Mouse (Mus musculus): ENCODE results near the gene Arl2. TPM values are rescaled to one million over a fixed set of nuclear protein-coding genes. Genes with fewer than 3 reads are reported as not detected.
"Not testable (repeated sequence)": the region's sequence is repeated elsewhere in the genome, so short reads cannot be mapped to it uniquely, and the experiment has no call there.

Gene Arl2
- polyA plus RNA-seq, 1 experiment from 2014 or later = 100 TPM

DNA sequence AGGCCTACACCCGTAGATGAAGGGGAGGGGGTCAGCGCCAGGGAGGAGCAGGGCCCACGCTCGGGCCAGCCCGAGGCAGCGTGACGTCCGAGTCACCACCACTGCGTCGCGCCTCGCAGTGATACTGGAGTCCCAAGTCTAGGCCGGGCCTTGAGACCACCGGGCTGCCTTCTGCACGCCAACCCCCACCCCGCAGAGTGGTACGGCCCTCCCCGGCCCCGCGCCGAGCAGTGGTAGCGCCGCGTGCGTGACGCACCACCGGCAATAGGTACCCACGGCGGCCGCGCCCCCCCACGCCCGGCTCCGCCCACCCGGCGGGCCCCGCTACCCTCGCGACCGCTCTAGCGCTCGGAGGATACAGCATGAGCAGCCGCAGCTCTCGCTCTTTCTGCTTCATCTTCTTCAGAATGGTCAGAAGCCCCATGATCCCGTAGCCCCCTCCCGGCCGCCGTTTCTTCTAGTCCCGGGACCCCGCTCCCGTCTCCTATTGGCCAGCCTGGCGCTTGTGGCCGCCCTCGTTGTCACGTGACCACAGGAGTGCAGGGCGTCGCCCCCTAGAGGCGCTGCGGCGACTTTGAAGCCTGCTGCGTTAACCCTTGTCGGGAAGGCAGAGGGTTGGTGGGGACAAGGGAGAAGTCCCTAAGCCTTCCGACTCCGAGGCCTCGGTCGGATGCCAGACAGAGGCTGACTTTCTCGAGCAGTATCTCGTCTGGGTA, 512 bp downstream of the Arl2 start, which contains the start of gene Batf2:
TSS of gene Batf2 (plus strand) at position 306 of the 716 bp plus-strand sequence.
- Histone ChIP-seq H3K36me3 (peaks cover 23% of the 10 kb centered on the region), H3K4me2 (replicated peaks) (peak within 1 kb of the TSS; percentile 85), H3K27me3 (replicated peaks) (no peaks in the 10 kb centered on the region), H3K9me3 (no peaks in the 10 kb centered on the region), H3K27ac (peak within 1 kb of the TSS; percentile 98), H3K4me1 (peaks cover 11% of the 10 kb centered on the region; the same call in 1 of the 2 replicates), H3K4me3 (peak within 1 kb of the TSS; percentile 71), H3K9ac (peak within 1 kb of the TSS; percentile 76)
- ATAC-seq (ENCODE audit: low FRiP score, low read depth) = peak; percentile 92
- WGBS = under 1% methylated on average over 68 of the region's 68 CpGs

DNA sequence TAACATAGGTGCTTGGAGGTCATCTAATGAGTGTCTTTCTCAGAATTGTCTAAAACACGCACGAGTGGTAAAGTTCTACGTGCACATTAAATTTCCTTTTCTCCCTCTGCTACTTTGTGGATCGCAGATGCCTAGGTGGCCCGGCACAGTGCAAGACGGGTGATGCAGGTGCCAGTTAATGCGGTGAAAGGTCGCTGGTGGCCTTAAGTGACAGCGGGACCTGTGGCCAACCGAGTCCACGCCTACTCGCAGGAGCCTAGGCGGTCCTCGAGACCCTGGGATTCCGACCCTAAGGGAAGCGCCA, 1.0 kb downstream of the Arl2 start:
- peaks cover 28% of the 10 kb centered on the region for H3K36me3 ChIP-seq
- 10% methylated on average over 16 of the region's 16 CpGs for WGBS
- no peaks in the 10 kb centered on the region for H3K9me3 ChIP-seq
- H3K4me2 ChIP-seq (replicated peaks) = peak overlapping the region; percentile 85
- H3K4me1 ChIP-seq = peaks cover 11% of the 10 kb centered on the region; the same call in 1 of the 2 replicates
- no peaks in the 10 kb centered on the region for H3K27me3 ChIP-seq (replicated peaks)
- peak overlapping the region; percentile 98 for H3K27ac ChIP-seq
- peak overlapping the region; percentile 71 for H3K4me3 ChIP-seq
- H3K9ac ChIP-seq = peak overlapping the region; percentile 76
- ATAC-seq (ENCODE audit: low FRiP score, low read depth) = no peak; the same call in 1 of the 2 replicates

DNA sequence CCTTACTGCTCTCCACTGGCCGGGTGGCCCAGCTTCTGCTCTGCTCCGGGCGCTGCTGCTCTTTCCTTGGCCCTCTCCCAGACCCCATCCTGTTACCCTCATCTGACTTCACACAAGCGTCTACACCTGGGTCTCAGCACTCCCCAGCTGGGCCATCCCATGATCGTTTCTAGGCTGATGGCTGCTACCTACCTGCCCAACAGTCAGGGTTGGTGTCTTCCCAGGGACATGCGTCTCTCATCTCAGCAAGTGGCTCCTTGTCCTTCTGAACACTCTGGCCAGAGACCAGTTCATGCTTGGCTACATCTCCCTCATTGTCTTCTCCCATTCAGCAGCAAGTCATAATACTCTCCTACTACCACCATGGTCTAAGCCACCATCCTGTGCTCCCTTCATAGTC, 1.6 kb downstream of the Arl2 start:
- peaks cover 34% of the 10 kb centered on the region for H3K36me3 ChIP-seq
- no peak for ATAC-seq (ENCODE audit: low FRiP score, low read depth)
- peak overlapping the region; percentile 76; the same call in 1 of the 2 replicates for H3K9ac ChIP-seq
- H3K27ac ChIP-seq = no peak overlapping the region
- no peaks in the 10 kb centered on the region for H3K9me3 ChIP-seq
- H3K4me2 ChIP-seq (replicated peaks) = peak overlapping the region; percentile 85
- H3K4me3 ChIP-seq = no peak overlapping the region
- H3K27me3 ChIP-seq (replicated peaks) = no peaks in the 10 kb centered on the region
- peaks cover 11% of the 10 kb centered on the region; the same call in 1 of the 2 replicates for H3K4me1 ChIP-seq
- WGBS = 96% methylated on average over 6 of the region's 6 CpGs

DNA sequence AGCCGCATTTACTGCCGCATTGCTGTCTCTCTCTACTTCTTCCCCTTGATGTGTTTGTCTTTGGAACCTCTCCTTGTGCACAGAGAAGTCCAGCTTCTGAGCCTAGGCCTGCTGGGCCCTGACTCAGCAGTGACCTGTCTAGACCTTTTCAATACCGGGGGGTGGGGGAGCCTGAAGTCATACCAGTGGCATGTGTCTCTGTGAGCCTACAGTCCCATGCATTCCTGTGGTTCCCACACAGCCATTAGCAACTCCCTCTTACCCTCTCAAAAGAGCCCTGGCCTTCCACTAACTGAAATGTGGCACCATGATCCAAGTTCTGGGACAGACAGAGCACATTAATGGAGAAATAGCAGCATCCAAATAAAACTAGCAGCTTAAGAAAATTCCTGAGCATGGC, 5.0 kb downstream of the Arl2 start:
- Histone ChIP-seq H3K9ac (0 out of 2 replicates have a peak overlapping the region, but pooled peaks have one; percentile 13), H3K4me3 (no peak overlapping the region), H3K4me2 (replicated peaks) (no peak overlapping the region), H3K27me3 (replicated peaks) (no peaks in the 10 kb centered on the region), H3K4me1 (peaks cover 11% of the 10 kb centered on the region; the same call in 1 of the 2 replicates), H3K9me3 (no peaks in the 10 kb centered on the region), H3K36me3 (peaks cover 41% of the 10 kb centered on the region), H3K27ac (no peak overlapping the region)
- no peak for ATAC-seq (ENCODE audit: low FRiP score, low read depth)
- WGBS = 92% methylated on average over 3 of the region's 3 CpGs

DNA sequence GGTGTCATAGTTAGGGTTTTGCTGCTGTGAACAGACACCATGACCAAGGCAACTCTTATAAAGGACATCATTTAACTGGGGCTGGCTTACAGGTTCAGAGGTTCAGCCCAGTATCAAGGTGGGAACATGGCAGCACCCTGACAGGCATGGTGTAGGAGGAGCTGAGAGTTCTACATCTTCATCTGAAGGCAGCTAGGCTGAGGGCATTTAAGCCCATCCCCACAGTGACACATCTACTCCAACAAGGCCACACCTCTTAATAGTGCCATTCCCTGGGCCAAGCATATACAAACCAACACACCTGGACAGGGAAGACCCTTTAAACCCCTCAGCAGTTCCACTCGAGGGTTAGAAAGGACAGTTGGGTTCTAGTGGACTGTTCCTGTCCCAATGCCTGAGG, 8.2 kb downstream of the Arl2 start:
- H3K36me3 ChIP-seq = peaks cover 38% of the 10 kb centered on the region
- 50% methylated on average over 1 of the region's 1 CpGs for WGBS
- not testable (repeated sequence) for H3K9ac ChIP-seq; H3K4me2 ChIP-seq (replicated peaks); H3K4me3 ChIP-seq; H3K4me1 ChIP-seq; ATAC-seq (ENCODE audit: low FRiP score, low read depth); H3K27me3 ChIP-seq (replicated peaks); H3K27ac ChIP-seq; H3K9me3 ChIP-seq

DNA sequence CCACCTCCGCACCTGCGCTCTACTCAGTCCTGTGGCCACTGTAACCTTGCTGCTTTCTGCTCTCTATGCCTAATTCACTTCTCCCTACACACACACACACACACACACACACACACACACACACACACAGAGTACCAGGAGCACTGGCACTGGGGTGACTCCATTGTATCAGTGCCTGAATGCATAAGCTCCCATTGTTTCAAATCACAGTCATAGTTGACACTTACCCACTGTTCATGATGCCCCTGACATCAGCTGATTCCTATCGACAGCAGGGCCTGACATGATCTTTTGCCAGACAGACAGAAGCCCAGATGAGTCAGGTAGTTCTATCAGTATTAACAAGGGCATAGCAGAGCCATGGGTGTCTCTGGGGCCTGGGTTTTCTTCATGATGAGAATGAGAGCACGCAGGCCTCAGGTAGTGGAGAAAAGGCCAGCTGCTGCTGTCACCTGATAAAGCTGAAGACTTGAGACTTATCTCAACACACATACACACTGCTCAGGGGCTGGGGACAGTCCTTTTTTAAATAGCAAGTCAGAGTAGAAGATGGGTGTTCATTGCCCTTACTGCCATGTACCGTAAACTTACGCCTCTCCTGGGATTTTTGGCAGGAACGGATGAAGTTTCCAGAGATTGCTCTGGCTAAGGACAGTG, 9.0 kb downstream of the Arl2 start:
- no peak overlapping the region for H3K9ac ChIP-seq
- no peak overlapping the region for H3K27ac ChIP-seq
- peaks cover 5% of the 10 kb centered on the region; the same call in 1 of the 2 replicates for H3K4me1 ChIP-seq
- H3K36me3 ChIP-seq = peaks cover 31% of the 10 kb centered on the region
- no peak overlapping the region for H3K4me2 ChIP-seq (replicated peaks)
- no peak overlapping the region for H3K4me3 ChIP-seq
- no peaks in the 10 kb centered on the region for H3K9me3 ChIP-seq
- WGBS = 87% methylated on average over 7 of the region's 7 CpGs
- no peak for ATAC-seq (ENCODE audit: low FRiP score, low read depth)
- no peaks in the 10 kb centered on the region for H3K27me3 ChIP-seq (replicated peaks)

DNA sequence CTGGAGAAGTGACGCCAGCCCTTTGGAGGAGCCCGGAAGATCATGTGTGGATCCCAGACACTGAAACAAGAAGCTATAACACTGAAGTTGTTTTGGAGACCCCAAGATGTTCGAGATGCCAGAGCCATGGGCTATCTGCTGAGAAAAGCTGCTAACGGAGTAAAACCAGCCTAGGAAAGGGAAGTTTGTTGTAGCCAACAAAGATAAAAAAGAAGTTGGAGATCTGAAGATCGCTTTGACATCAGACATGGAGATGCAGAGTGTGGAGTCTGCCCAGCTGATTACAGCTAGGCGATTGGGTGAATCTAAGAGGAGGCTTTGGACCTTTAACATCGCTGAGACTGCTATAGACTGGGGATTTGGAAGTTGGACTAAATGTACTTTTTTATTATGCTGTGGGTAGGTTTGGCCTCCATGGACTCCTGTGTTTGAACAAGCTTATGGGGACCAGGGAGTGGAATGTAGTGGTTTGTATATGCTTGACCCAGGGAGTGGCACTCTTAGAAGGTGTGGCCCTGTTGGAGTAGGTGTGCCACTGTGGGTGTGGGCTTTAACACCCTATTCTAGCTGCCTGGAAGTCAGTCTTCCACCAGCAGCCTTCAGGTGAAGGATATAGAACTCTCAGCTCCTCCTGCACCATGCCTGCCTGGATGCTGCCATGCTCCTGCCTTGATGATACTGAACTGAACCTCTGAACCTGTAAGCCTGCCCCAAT, 10.8 kb downstream of the Arl2 start:
- not testable (repeated sequence) for ATAC-seq (ENCODE audit: low FRiP score, low read depth); H3K9ac ChIP-seq; H3K4me1 ChIP-seq; H3K9me3 ChIP-seq; H3K27me3 ChIP-seq (replicated peaks); H3K27ac ChIP-seq; H3K4me3 ChIP-seq; H3K4me2 ChIP-seq (replicated peaks)
- WGBS = 82% methylated on average over 7 of the region's 7 CpGs
- H3K36me3 ChIP-seq = peaks cover 15% of the 10 kb centered on the region

DNA sequence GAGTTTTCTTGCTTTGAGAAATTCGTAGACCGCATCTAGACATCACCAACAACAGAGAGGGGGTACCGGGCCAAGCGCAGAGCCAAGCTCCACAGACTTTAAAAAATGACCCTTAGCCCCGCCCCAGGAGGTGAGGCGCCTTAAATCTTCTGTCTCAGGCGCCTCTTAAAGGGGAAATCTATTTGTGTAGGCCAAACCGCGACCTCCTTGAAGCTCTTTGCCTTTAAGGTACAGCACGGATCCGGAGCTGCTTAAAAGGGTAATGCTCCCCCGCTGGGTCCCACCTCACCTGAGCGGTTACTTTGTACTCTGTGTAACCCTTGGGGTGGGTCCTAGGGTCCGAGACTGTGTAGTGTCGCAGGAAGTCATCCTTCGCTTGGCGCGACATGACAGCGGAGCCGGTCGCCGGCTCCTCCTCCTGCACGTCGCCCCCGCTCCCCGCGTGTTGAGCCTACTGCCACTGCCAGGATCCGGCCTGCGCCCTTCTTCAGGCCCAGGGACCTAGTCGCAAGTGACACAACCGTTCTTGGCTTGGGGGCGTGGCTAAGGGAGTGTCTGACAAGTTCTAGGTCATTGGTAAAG, 13.5 kb downstream of the Arl2 start, which contains the start of gene Snx15:
TSS of gene Snx15 (minus strand) at position 545 of the 582 bp plus-strand sequence.
- Histone ChIP-seq H3K9ac (peak within 1 kb of the TSS; percentile 66), H3K36me3 (no peaks in the 10 kb centered on the region), H3K4me3 (peak within 1 kb of the TSS; percentile 52), H3K27me3 (replicated peaks) (no peaks in the 10 kb centered on the region), H3K4me1 (peaks cover 5% of the 10 kb centered on the region; the same call in 1 of the 2 replicates), H3K4me2 (replicated peaks) (peak within 1 kb of the TSS; percentile 70), H3K27ac (peak within 1 kb of the TSS; percentile 81), H3K9me3 (no peaks in the 10 kb centered on the region)
- ATAC-seq (ENCODE audit: low FRiP score, low read depth) = peak; percentile 93
- under 1% methylated on average over 32 of the region's 32 CpGs for WGBS

DNA sequence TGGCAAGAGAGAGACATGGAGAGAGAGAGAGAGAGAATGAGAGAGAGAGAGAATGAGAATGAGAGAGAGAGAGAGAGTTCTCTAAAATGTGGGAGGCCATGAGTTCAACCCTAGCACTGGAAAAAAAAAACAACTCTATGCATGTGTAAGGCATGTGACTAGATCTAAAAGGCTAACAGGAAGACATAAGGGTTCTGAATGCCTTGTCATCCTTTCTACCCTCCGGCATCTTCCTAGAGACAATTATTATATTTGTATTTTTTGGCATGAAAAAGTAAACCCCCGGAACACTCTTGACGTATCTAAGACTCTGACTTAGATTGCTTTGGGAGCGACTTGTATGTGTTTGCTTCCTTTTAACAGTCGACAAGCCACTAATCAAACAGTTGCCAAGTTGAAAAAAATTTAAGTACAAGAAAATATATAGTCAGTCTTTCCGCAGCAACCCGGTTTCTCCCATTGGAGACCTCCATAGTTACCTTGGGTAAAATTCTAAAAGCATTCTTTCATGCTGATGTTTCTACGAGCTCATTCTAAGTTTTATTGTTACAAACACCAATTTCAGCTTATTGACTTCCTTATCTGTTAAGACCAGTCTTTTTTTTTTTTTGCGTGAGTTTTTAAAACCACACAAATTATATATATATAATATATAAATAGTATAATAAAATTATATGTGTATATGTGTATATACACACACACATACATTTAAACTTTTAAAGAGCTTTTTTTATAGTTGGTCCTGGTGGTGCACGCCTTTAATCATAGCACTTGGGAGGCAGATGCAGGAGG, 14.4 kb downstream of the Arl2 start:
- 74% methylated on average over 10 of the region's 10 CpGs for WGBS
- Histone ChIP-seq H3K9me3 (no peaks in the 10 kb centered on the region), H3K36me3 (no peaks in the 10 kb centered on the region; the same call in 1 of the 2 replicates), H3K4me2 (replicated peaks) (peak overlapping the region; percentile 70), H3K4me3 (peak overlapping the region; percentile 52), H3K27ac (no peak overlapping the region), H3K4me1 (peaks cover 5% of the 10 kb centered on the region; the same call in 1 of the 2 replicates), H3K27me3 (replicated peaks) (no peaks in the 10 kb centered on the region), H3K9ac (peak overlapping the region; percentile 66; the same call in 1 of the 2 replicates)
- ATAC-seq (ENCODE audit: low FRiP score, low read depth) = no peak

DNA sequence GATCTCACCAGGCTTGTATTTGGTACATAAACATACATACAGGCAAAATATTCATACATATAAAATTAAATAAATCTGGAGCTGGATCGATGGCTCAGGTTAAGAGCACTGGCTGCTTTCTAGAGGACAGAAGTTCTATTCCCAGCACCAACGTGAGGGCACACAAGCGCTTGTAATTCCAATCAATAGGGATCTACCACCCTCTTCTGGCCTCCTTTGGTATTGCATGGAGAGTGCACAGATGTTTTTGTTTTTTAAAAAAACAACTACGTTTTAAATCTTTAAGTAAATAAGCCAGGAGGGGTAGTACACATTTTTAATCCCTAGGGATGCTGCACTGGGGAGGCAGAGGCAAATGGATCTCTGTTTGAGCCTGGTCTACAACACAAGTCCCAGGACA, 15.1 kb downstream of the Arl2 start:
- Histone ChIP-seq H3K9ac (no peak overlapping the region), H3K9me3 (no peaks in the 10 kb centered on the region), H3K27me3 (replicated peaks) (no peaks in the 10 kb centered on the region), H3K4me1 (peaks cover 5% of the 10 kb centered on the region; the same call in 1 of the 2 replicates), H3K36me3 (peaks cover 7% of the 10 kb centered on the region; the same call in 1 of the 2 replicates), H3K4me3 (no peak overlapping the region), H3K27ac (no peak overlapping the region), H3K4me2 (replicated peaks) (no peak overlapping the region)
- 29% methylated on average over 4 of the region's 4 CpGs for WGBS
- no peak for ATAC-seq (ENCODE audit: low FRiP score, low read depth)

DNA sequence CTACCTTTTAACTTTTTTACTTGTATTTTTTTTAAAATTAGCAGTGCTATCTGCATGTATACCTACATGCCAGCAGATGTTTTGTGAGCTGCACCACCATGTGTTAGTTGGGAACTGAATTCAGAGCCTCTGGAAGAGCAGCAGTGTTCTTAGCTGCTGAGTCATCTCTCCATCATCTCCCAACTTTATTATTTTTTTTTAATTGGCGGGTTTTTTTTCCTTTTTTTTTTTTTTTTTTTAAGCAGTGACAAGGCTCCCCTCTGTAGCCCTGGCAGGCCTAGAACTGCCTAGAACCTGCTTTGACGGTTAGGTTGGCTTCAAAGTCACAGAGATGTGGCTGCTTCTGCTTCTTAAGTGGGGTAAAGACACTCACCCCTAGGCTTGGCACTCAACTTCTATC, 16.4 kb downstream of the Arl2 start:
- H3K27ac ChIP-seq = no peak overlapping the region
- ATAC-seq (ENCODE audit: low FRiP score, low read depth) = no peak
- H3K9ac ChIP-seq = no peak overlapping the region
- H3K4me2 ChIP-seq (replicated peaks) = no peak overlapping the region
- H3K36me3 ChIP-seq = peaks cover 8% of the 10 kb centered on the region; the same call in 1 of the 2 replicates
- H3K9me3 ChIP-seq = no peaks in the 10 kb centered on the region
- H3K27me3 ChIP-seq (replicated peaks) = no peaks in the 10 kb centered on the region
- H3K4me3 ChIP-seq = no peak overlapping the region
- WGBS = 85% methylated on average over 2 of the region's 2 CpGs
- peaks cover 5% of the 10 kb centered on the region; the same call in 1 of the 2 replicates for H3K4me1 ChIP-seq
